Mouse (Mus musculus): ENCODE results near the gene Gas8. TPM values are rescaled to one million over a fixed set of nuclear protein-coding genes. Genes with fewer than 3 reads are reported as not detected.
"Not testable (repeated sequence)": the region's sequence is repeated elsewhere in the genome, so short reads cannot be mapped to it uniquely, and the experiment has no call there.

The Gas8 gene
- total RNA-seq, 2 experiments from 2014 or later = 31.7 to 31.8 TPM

- no peak for DNase-seq (ENCODE audit: low spot score in 2 of 2)
These were observed 4.5 kb upstream of the Gas8 start for GRCm38 (mm10) chr8:123514136-123514535.

DNA sequence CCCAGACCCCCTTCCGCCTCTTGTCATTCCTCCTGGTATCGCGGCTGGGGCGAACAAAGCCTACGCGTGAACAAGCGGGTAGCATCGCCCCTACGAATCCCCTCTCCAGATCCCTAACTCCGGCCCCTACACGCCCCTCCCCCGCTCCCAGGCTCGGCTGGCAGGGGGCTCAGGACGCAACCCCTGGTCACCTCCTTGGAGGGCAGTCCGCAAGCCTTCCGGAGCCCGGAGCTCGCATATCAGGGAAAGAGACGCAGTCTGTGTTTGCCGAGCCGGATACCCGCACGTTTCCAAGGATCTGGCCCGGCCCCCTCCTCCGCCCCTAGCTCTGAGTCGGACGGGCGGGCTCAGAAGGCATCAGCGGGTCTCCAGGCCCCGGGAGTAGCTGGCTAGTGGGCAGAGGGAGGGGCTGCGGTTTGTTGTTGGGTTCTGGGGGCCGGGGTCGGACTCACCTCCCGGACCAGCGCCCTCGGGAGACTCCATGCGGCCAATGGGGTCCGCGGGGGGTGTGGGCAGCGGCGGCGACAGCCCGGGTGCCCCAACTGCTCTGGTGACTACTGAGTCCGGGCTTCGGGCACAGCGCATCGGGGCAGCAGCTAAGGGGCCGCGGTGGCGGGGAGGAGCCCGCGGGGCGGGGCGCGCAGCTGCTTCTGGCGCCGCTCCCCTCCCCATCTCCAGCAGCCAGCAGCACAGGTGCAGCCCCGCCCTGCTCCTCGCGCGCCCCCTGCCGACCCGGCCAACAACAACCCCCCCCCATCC lies 3.7 kb upstream of the Gas8 start, which contains the start of gene Dbndd1:
TSS of gene Dbndd1 (minus strand) at position 683 of the 759 bp plus-strand sequence.
- peak; percentile 40 to 52 for DNase-seq (ENCODE audit: low spot score in 2 of 2)

GRCm38 (mm10) chr8:123515540-123515897 lies 3.1 kb upstream of the Gas8 start:
- DNase-seq (ENCODE audit: low spot score in 2 of 2) = no peak

- DNase-seq (ENCODE audit: low spot score in 2 of 2) = no peak
These were observed 2.0 kb upstream of the Gas8 start for GRCm38 (mm10) chr8:123516596-123516995.

DNA sequence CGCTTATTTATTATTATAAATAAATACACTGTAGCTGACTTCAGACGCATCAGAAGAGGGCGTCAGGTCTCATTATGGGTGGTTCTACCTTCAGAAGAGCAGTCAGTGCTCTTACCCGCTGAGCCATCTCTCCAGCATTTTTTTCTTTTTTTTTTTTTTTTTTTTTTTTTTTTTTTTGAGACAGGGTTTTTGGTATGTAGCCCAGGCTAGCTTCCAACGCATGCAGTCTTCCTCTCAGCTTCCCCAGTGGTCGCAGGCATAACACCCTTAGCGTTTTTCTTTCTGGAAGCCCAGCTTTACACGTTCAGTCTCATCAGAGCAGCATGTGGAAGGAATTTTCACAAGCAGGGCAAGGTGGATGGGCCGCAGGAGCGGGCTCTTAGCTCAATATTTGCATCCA lies 462 bp upstream of the Gas8 start:
- no peak for DNase-seq (ENCODE audit: low spot score in 2 of 2)

DNA sequence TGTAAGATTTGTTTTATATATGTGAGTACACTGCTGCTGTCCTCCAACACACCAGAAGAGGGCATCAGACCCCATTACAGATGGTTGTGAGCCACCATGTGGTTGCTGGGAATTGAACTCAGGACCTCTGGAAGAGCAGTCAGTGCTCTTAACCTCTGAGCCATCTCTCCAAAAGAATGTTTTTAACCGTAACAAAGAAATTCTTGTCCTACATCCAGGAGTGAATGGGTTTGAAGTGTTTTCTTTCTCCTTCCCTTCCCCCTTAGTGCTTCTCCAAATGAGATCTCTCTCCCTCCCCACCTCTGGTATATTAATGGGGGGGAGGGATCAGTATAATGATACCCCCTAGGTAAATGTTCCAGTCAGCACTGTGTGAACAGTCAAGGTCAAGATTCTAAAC lies 1.4 kb downstream of the Gas8 start:
- not testable (repeated sequence) for DNase-seq (ENCODE audit: low spot score in 2 of 2)

DNA sequence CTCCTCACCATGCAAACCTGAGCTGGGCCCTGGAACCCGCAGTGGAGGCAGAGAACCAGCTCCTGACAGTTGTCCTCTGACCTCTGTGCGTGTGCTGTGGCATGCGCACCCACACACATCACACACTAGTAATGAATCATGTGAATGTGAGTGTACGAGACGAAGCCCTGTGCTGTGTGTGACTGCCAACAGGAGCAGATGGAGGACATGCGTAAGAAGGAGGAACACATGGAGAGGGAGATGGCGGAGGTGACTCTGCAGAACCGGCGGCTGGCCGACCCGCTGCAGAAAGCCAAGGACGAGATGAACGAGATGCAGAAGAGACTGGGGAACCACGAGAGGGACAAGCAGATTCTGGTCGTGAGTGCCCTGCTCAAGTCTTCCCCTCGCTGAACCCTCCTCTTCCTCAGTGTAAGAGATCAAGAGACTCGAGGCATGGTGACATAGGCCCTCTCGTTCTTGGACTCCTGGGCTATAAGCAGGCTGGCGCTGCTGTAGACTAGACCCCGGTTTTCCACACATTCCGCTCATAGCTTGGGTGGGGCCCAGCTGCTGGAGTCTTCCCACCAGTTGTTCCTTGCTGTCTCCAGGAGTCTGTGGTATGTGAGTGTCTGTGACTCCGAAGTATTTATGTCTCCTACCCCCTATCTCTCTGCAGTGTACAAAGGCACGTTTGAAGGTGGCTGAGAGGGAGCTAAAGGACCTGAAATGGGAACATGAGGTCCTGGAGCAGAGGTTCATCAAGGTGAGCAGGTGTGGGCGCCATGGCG lies 9.3 kb downstream of the Gas8 start:
- peak; percentile 23 to 44 for DNase-seq (ENCODE audit: low spot score in 2 of 2)

- DNase-seq (ENCODE audit: low spot score in 2 of 2) = no peak
These were observed 17.8 kb downstream of the Gas8 start for GRCm38 (mm10) chr8:123536242-123536989.

- DNase-seq (ENCODE audit: low spot score in 2 of 2) = no peak
These were observed 18.4 kb downstream of the Gas8 start for GRCm38 (mm10) chr8:123536990-123537380.

DNA sequence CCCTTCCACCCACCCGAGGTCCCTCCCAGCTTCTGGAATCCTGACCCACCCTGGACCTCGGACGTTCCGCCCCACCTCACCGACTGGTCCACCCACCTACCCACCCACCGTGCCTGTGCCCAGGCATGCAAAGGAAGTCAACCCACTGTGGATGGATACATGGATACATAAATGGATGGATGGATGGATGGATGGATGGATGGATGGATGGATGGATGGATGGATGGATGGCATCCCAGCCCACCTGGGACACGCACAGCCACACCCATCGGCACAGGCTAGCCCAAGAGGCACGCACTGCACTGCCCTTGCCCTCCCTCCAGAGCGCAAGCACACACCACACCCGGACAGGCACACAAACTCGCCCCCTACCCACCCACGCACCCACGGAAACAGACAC lies 19.0 kb downstream of the Gas8 start:
- DNase-seq (ENCODE audit: low spot score in 2 of 2) = not testable (repeated sequence)

- DNase-seq (ENCODE audit: low spot score in 2 of 2) = not testable (repeated sequence)
These were observed 45.6 kb downstream of the Gas8 start for GRCm38 (mm10) chr8:123564221-123564620.

GRCm38 (mm10) chr8:123575386-123575785 lies 56.8 kb downstream of the Gas8 start:
- peak in 1 of 2 experiments; percentile 2 for DNase-seq (ENCODE audit: low spot score in 2 of 2)

Other genes starting within 250 kb of the Gas8 start
- 1 to 10 TPM; 2.6 to 5.3 TPM for gene Fanca, start 200.3 kb upstream of the Gas8 start, total RNA-seq (2021)
- 10 to 100 TPM; 15.4 to 15.6 TPM for gene Spire2, start 186.1 kb upstream of the Gas8 start, total RNA-seq (2021)
- 100 to 1,000 TPM; 490 to 516 TPM for gene Tcf25, start 145.1 kb upstream of the Gas8 start, total RNA-seq (2021)
- under 1 TPM in 1 of 2 experiments, not detected in 1; 0.10 TPM for gene Mc1r, start 111.7 kb upstream of the Gas8 start, total RNA-seq (2021)
- gene Tubb3, start 107.4 kb upstream of the Gas8 start, total RNA-seq (2021) = 100 to 1,000 TPM; 559 to 591 TPM
- gene Def8, start 95.3 kb upstream of the Gas8 start, total RNA-seq (2021) = 10 to 100 TPM; 72.0 to 78.2 TPM
- gene Afg3l1, start 40.9 kb upstream of the Gas8 start, total RNA-seq (2021) = 10 to 100 TPM; 31.2 to 32.5 TPM
- 10 to 100 TPM in 1 of 2 experiments, 1 to 10 TPM in 1; 9.9 to 13.8 TPM for gene Dbndd1, start 3.4 kb upstream of the Gas8 start, total RNA-seq (2021)
- 10 to 100 TPM; 44.7 to 46.3 TPM for gene Rhou, start 135.1 kb downstream of the Gas8 start, total RNA-seq (2021)